Mouse (Mus musculus): ENCODE results near the gene Wfdc12. TPM values are rescaled to one million over a fixed set of nuclear protein-coding genes. Genes with fewer than 3 reads are reported as not detected.

Gene Wfdc12
- polyA plus RNA-seq, 1 experiment from 2014 or later, result not detected

GRCm38 (mm10) chr2:164150086-164150760, 40.2 kb downstream of the Wfdc12 start:
- no peak for DNase-seq (ENCODE audit: low spot score)
- H3K9me3 ChIP-seq (ENCODE audit: control insufficient read depth, low read length), result no peaks in the 10 kb centered on the region
- WGBS, result 53% methylated on average over 14 of the region's 14 CpGs
- H3K4me1 ChIP-seq (replicated peaks; ENCODE audit: control insufficient read depth, insufficient read depth, low read length), result no peaks in the 10 kb centered on the region
- no peaks in the 10 kb centered on the region for H3K36me3 ChIP-seq (ENCODE audit: control insufficient read depth, insufficient read depth, low read length)
- H3K9ac ChIP-seq (ENCODE audit: low read depth, low read length), result no peak overlapping the region
- no peak for ATAC-seq (ENCODE audit: low FRiP score)
- H3K4me3 ChIP-seq (ENCODE audit: low read depth, low read length), result no peak overlapping the region
- H3K4me2 ChIP-seq (replicated peaks; ENCODE audit: low read depth, low read length), result no peak overlapping the region
- no peak overlapping the region for H3K27ac ChIP-seq (ENCODE audit: low read depth, low read length)
- H3K27me3 ChIP-seq (ENCODE audit: control insufficient read depth, insufficient read depth, low read length), result no peaks in the 10 kb centered on the region

DNA sequence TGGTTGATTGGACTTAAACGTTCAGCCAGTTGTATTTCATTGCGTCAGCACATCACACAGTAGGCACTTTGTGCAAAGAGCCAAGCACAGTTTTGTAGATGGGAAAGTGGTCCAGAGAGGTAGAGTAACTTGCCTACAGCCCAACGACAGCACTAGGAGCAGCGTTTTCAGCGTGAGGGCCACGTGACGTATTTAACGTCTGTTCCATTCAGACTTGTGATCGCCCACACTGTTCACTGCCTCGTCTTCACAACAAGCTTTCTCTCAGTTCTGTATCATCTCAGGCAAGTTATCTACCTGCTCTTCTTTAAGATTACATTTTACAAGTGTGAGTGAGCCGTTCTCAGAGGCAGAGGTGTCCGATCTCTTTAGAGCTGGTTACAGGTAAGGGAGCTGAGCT, 43.9 kb downstream of the Wfdc12 start:
- no peaks in the 10 kb centered on the region for H3K4me1 ChIP-seq (replicated peaks; ENCODE audit: control insufficient read depth, insufficient read depth, low read length)
- H3K27me3 ChIP-seq (ENCODE audit: control insufficient read depth, insufficient read depth, low read length), result no peaks in the 10 kb centered on the region
- no peaks in the 10 kb centered on the region for H3K36me3 ChIP-seq (ENCODE audit: control insufficient read depth, insufficient read depth, low read length)
- no peak for DNase-seq (ENCODE audit: low spot score)
- no peaks in the 10 kb centered on the region for H3K9me3 ChIP-seq (ENCODE audit: control insufficient read depth, low read length)
- no peak overlapping the region for H3K27ac ChIP-seq (ENCODE audit: low read depth, low read length)
- 94% methylated on average over 12 of the region's 12 CpGs for WGBS
- no peak overlapping the region for H3K4me3 ChIP-seq (ENCODE audit: low read depth, low read length)
- H3K9ac ChIP-seq (ENCODE audit: low read depth, low read length), result no peak overlapping the region
- no peak for ATAC-seq (ENCODE audit: low FRiP score)
- no peak overlapping the region for H3K4me2 ChIP-seq (replicated peaks; ENCODE audit: low read depth, low read length)

- no peaks in the 10 kb centered on the region for H3K36me3 ChIP-seq (ENCODE audit: control insufficient read depth, insufficient read depth, low read length)
- H3K27ac ChIP-seq (ENCODE audit: low read depth, low read length), result no peak overlapping the region
- H3K9ac ChIP-seq (ENCODE audit: low read depth, low read length), result no peak overlapping the region
- DNase-seq (ENCODE audit: low spot score) (no peak), ATAC-seq (ENCODE audit: low FRiP score) (no peak)
- 90% methylated on average over 10 of the region's 10 CpGs for WGBS
- H3K4me3 ChIP-seq (ENCODE audit: low read depth, low read length), result no peak overlapping the region
- no peaks in the 10 kb centered on the region for H3K9me3 ChIP-seq (ENCODE audit: control insufficient read depth, low read length)
- H3K4me1 ChIP-seq (replicated peaks; ENCODE audit: control insufficient read depth, insufficient read depth, low read length), result no peaks in the 10 kb centered on the region
- H3K4me2 ChIP-seq (replicated peaks; ENCODE audit: low read depth, low read length), result no peak overlapping the region
- H3K27me3 ChIP-seq (ENCODE audit: control insufficient read depth, insufficient read depth, low read length), result no peaks in the 10 kb centered on the region
These were observed 45.9 kb downstream of the Wfdc12 start for GRCm38 (mm10) chr2:164144541-164144940.

GRCm38 (mm10) chr2:164144025-164144424, 46.4 kb downstream of the Wfdc12 start:
- 60% methylated on average over 6 of the region's 6 CpGs for WGBS
- Histone ChIP-seq H3K4me2 (replicated peaks; ENCODE audit: low read depth, low read length) (no peak overlapping the region), H3K36me3 (ENCODE audit: control insufficient read depth, insufficient read depth, low read length) (no peaks in the 10 kb centered on the region), H3K9ac (ENCODE audit: low read depth, low read length) (no peak overlapping the region), H3K27me3 (ENCODE audit: control insufficient read depth, insufficient read depth, low read length) (no peaks in the 10 kb centered on the region), H3K4me1 (replicated peaks; ENCODE audit: control insufficient read depth, insufficient read depth, low read length) (no peaks in the 10 kb centered on the region), H3K9me3 (ENCODE audit: control insufficient read depth, low read length) (no peaks in the 10 kb centered on the region), H3K4me3 (ENCODE audit: low read depth, low read length) (no peak overlapping the region), H3K27ac (ENCODE audit: low read depth, low read length) (no peak overlapping the region)
- no peak for DNase-seq (ENCODE audit: low spot score)
- ATAC-seq (ENCODE audit: low FRiP score), result no peak

DNA sequence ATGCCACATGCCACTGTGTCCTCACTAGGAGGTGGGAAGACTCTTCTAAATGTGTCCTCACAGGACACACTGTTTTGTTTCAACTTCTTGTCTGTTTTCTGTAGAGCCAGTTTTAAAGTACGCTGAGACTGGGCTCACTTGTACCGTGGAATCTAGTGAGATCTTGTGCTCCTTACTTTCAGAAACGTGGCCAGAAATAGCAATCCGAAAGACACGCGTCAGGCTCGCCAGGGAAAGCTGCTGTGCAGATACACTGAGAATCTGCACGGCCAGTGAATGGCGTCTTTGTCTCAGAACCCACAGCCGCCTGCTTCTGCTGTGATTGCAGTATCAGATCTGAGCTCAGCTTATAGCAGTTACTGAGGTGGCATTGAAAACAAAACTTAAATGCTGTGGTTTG, 48.4 kb downstream of the Wfdc12 start:
- ATAC-seq (ENCODE audit: low FRiP score), result no peak
- no peak overlapping the region for H3K4me2 ChIP-seq (replicated peaks; ENCODE audit: low read depth, low read length)
- H3K9me3 ChIP-seq (ENCODE audit: control insufficient read depth, low read length), result no peaks in the 10 kb centered on the region
- H3K27ac ChIP-seq (ENCODE audit: low read depth, low read length), result no peak overlapping the region; the same call in 1 of the 2 replicates
- no peaks in the 10 kb centered on the region for H3K36me3 ChIP-seq (ENCODE audit: control insufficient read depth, insufficient read depth, low read length)
- H3K4me3 ChIP-seq (ENCODE audit: low read depth, low read length), result no peak overlapping the region
- no peak for DNase-seq (ENCODE audit: low spot score)
- H3K27me3 ChIP-seq (ENCODE audit: control insufficient read depth, insufficient read depth, low read length), result no peaks in the 10 kb centered on the region
- H3K4me1 ChIP-seq (replicated peaks; ENCODE audit: control insufficient read depth, insufficient read depth, low read length), result no peaks in the 10 kb centered on the region
- H3K9ac ChIP-seq (ENCODE audit: low read depth, low read length), result no peak overlapping the region
- WGBS, result 66% methylated on average over 10 of the region's 10 CpGs

Other genes starting within 250 kb of the Wfdc12 start
- 327 and 328 TPM in 2 replicates for gene Ywhab, start 195.6 kb downstream of the Wfdc12 start, polyA plus RNA-seq (2014; fragmentation: Nextera tagmentation; extraction: Ambion mirVana)
- gene Pabpc1l, start 165.2 kb downstream of the Wfdc12 start, polyA plus RNA-seq (2014; fragmentation: Nextera tagmentation; extraction: Ambion mirVana), result 0.62 and 1.2 TPM in 2 replicates
- 32.7 and 41.1 TPM in 2 replicates for gene Stk4, start 120.3 kb downstream of the Wfdc12 start, polyA plus RNA-seq (2014; fragmentation: Nextera tagmentation; extraction: Ambion mirVana)
- 50.0 and 54.6 TPM in 2 replicates for gene Tomm34, start 119.4 kb downstream of the Wfdc12 start, polyA plus RNA-seq (2014; fragmentation: Nextera tagmentation; extraction: Ambion mirVana)
- gene Kcns1, start 19.5 kb downstream of the Wfdc12 start, polyA plus RNA-seq (2014; fragmentation: Nextera tagmentation; extraction: Ambion mirVana), result 0.28 TPM in 1 of 2 replicates, not detected in the other
- gene Wfdc5, start 7.9 kb downstream of the Wfdc12 start, polyA plus RNA-seq (2014; fragmentation: Nextera tagmentation; extraction: Ambion mirVana), result not detected in 2 replicates
- gene Wfdc15a, start 9.5 kb upstream of the Wfdc12 start, polyA plus RNA-seq (2014; fragmentation: Nextera tagmentation; extraction: Ambion mirVana), result not detected in 2 replicates
- gene Wfdc15b, start 31.1 kb upstream of the Wfdc12 start, polyA plus RNA-seq (2014; fragmentation: Nextera tagmentation; extraction: Ambion mirVana), result not detected in 2 replicates
- gene Svs2, start 47.9 kb upstream of the Wfdc12 start, polyA plus RNA-seq (2014; fragmentation: Nextera tagmentation; extraction: Ambion mirVana), result not detected in 2 replicates
- not detected in 2 replicates for gene Svs3b, start 66.0 kb upstream of the Wfdc12 start, polyA plus RNA-seq (2014; fragmentation: Nextera tagmentation; extraction: Ambion mirVana)
- not detected in 2 replicates for gene Svs4, start 87.9 kb upstream of the Wfdc12 start, polyA plus RNA-seq (2014; fragmentation: Nextera tagmentation; extraction: Ambion mirVana)
- gene Svs3a, start 98.7 kb upstream of the Wfdc12 start, polyA plus RNA-seq (2014; fragmentation: Nextera tagmentation; extraction: Ambion mirVana), result not detected in 2 replicates
- not detected in 2 replicates for gene Svs6, start 126.1 kb upstream of the Wfdc12 start, polyA plus RNA-seq (2014; fragmentation: Nextera tagmentation; extraction: Ambion mirVana)
- gene Svs5, start 142.1 kb upstream of the Wfdc12 start, polyA plus RNA-seq (2014; fragmentation: Nextera tagmentation; extraction: Ambion mirVana), result not detected in 2 replicates
- 0.43 and 0.46 TPM in 2 replicates for gene Slpi, start 198.5 kb upstream of the Wfdc12 start, polyA plus RNA-seq (2014; fragmentation: Nextera tagmentation; extraction: Ambion mirVana)
- gene Rbpjl, start 212.5 kb upstream of the Wfdc12 start, polyA plus RNA-seq (2014; fragmentation: Nextera tagmentation; extraction: Ambion mirVana), result not detected in 2 replicates
- 0.71 and 0.91 TPM in 2 replicates for gene Matn4, start 214.6 kb upstream of the Wfdc12 start, polyA plus RNA-seq (2014; fragmentation: Nextera tagmentation; extraction: Ambion mirVana)